Mouse (Mus musculus) small intestine, adult 2 months (tissue): ENCODE measurements at regions not wholly inside any gene's neighbourhood (a gene's known extent, or its start where the extent isn't known, plus 50 kb on each side); places are given as distances from the start of the nearest gene placed in this dataset.
"Not testable (repeated sequence)": the region's sequence is repeated elsewhere in the genome, so short reads cannot be mapped to it uniquely, and the experiment has no call there.

Experiments used
- H3K27ac ChIP-seq: fragments of 200-500 bp; 2 replicates; pipeline ENCODE4 v1.5.1; 2012; ENCODE audit warnings: low read depth, low read length, control low read depth, inconsistent platforms; ENCODE audit not compliant: insufficient read depth
- H3K27me3 ChIP-seq: fragments of 200-500 bp; 2 replicates; pipeline ENCODE4 v1.6.1; 2012; ENCODE audit warnings: mild to moderate bottlenecking, moderate library complexity, low read length, inconsistent platforms; ENCODE audit not compliant: control insufficient read depth, insufficient read depth
- H3K36me3 ChIP-seq: fragments of 200-500 bp; 2 replicates; pipeline ENCODE4 v1.6.1; 2012; ENCODE audit warnings: mild to moderate bottlenecking, low read length, control low read depth, inconsistent platforms; ENCODE audit not compliant: control insufficient read depth, insufficient read depth
- H3K4me1 ChIP-seq: fragments of 200-500 bp; 2 replicates; pipeline ENCODE4 v1.6.1; 2012; ENCODE audit warnings: low read length, inconsistent platforms, mixed read lengths; ENCODE audit not compliant: control insufficient read depth, insufficient read depth, insufficient read length
- H3K4me3 ChIP-seq: fragments of 200-500 bp; 2 replicates; pipeline ENCODE4 v1.5.1; 2012; ENCODE audit warnings: low read depth, mild to moderate bottlenecking, control low read depth, inconsistent platforms, low read length, moderate library complexity
- CTCF ChIP-seq: fragments of 200-500 bp; IDR thresholded peaks from 2 replicates; pipeline ENCODE4 v1.5.1; 2012; ENCODE audit warnings: low read depth, mild to moderate bottlenecking, control low read depth, inconsistent platforms, low read length, moderate library complexity, mixed read lengths; ENCODE audit not compliant: insufficient replicate concordance, insufficient read length; ENCODE audit errors: extremely low read depth
- POLR2A ChIP-seq: fragments of 200-500 bp; IDR thresholded peaks from 2 replicates; pipeline ENCODE4 v1.6.1; 2012; ENCODE audit warnings: low read depth, mild to moderate bottlenecking, control low read depth, inconsistent platforms, low read length, moderate library complexity
- WGBS: fragments of 180-500 bp; shearing (Covaris S2); methylation state at CpG from one replicate; pipeline ENCODE4 v1.1.7; 2018; 5-methylcytosine and 5-hydroxymethylcytosine counted together

DNA sequence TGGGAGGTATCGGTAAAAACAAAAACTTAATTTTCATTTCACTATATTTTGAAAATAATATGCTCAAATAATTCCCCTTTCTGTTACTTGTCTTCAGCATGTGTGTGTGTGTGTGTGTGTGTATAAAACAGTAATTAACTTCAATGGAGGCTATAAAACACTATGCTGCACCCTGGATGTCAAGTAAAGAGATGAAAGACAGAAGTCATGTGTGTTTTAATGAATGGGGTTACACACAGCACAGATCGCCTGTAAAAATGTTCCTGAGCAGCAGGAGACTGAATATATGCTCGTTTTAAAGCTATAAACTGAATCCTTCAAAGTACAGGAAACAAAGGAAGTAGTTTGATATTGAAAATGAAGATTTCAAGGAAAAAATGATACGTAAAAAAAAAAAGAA is 680.9 kb upstream of the Negr1 start:
- Histone ChIP-seq H3K27me3 (no peaks in the 10 kb centered on the region), H3K36me3 (no peaks in the 10 kb centered on the region), H3K4me3 (no peak overlapping the region), H3K4me1 (no peaks in the 10 kb centered on the region), H3K27ac (no peak overlapping the region)
- 63% methylated on average over 4 of the region's 4 CpGs for WGBS
- no peak for TF ChIP-seq POLR2A
- TF ChIP-seq CTCF, result no peak

DNA sequence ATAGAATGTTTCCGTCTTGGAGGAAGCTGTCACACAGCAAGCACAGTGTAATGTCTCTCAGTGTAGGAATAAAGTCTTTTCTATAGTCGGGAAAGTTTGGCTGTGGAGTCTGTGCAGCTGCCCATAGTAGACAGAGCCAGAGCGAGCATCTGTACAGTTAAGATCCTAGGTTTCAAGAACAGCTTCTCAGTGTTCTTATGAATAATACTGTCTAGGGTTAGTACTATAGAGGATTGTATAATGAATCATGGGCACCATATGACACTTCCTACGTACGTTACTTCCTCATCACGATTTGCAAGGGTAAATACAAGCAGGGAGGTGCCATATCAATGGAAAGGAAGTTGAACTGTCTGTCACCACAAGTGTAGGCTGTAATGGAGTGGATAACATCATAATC is 645.6 kb upstream of the Negr1 start:
- Histone ChIP-seq H3K27ac (no peak overlapping the region), H3K4me3 (no peak overlapping the region), H3K36me3 (no peaks in the 10 kb centered on the region), H3K27me3 (no peaks in the 10 kb centered on the region), H3K4me1 (no peaks in the 10 kb centered on the region)
- 66% methylated on average over 6 of the region's 6 CpGs for WGBS
- TF ChIP-seq CTCF (no peak), POLR2A (no peak)

DNA sequence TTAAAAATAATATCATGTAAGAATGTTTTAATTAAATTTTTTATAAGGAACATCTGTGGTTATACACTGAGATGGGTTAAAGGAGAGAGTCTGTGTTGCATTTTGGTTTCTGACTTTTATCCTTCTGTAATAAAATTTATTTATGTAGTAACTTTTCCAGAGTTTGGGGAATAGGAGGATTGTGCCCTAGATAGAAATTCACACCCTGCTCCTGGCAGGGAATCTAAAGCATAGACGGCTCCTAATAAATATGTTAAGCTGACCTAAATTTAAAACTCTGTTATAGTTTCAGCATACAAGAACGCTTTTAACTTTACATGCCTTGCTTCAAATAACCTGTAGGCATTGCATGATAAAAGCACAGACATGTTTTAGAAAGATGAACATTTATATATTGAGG is 618.7 kb upstream of the Negr1 start:
- TF ChIP-seq CTCF, result no peak
- no peak for TF ChIP-seq POLR2A
- H3K27me3 ChIP-seq, result no peaks in the 10 kb centered on the region
- WGBS, result 84% methylated on average over 2 of the region's 2 CpGs
- no peak overlapping the region for H3K4me3 ChIP-seq
- no peaks in the 10 kb centered on the region for H3K4me1 ChIP-seq
- H3K36me3 ChIP-seq, result no peaks in the 10 kb centered on the region
- no peak overlapping the region for H3K27ac ChIP-seq

DNA sequence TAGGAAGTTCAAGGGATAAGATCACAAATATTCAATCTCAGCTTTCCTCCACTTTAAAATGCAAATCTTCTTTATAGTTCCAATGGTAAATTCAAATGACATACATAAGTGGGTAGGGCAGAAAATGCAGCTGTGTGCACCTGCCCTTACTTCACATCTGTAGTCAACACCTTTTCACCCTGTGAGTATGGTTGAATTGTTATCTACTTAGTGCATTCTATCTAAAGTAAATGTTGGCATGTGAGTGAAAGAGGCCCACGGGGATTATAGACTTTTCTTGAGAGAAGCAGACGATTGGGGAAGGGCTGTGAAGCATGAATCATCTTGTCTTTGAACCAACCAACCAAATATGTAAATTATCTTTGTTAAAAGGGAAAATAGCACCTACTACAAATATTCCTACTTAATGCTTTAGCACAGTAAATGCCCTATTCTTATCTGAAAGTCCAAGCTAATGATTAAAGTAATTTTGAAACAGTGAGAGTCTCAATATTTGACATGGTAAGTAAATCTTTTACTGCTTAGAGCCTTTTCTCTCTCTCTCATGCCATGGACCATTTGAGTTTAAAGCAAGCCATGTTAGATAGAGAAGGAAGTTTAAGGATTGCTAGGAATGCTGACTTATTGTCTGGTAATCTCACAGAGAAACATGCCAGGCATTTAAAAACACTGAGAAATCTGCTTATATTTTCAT is 617.4 kb upstream of the Negr1 start:
- no peaks in the 10 kb centered on the region for H3K27me3 ChIP-seq
- no peak overlapping the region for H3K4me3 ChIP-seq
- TF ChIP-seq CTCF, result no peak
- no peak for TF ChIP-seq POLR2A
- no peak overlapping the region for H3K27ac ChIP-seq
- no peaks in the 10 kb centered on the region for H3K36me3 ChIP-seq
- WGBS, result 13% methylated on average over 2 of the region's 2 CpGs
- H3K4me1 ChIP-seq, result no peaks in the 10 kb centered on the region

DNA sequence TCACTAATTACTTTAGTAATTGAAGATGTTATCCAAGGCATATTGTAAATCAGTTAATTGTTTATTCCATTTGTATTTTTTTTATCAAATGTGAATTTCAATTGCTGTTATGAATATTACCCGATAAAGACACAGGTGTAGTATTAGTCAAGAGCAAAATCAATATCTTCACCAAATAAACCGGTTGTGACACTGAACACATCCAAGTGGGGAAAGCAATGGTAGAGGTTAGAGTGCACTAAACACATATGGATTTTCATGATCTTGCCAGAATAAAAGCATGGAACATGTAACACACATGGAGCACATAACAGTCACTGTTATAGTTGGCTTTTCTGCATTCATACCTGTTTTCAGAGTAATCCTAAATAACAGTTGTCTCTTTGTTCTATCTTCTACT is 616.4 kb upstream of the Negr1 start:
- Histone ChIP-seq H3K36me3 (no peaks in the 10 kb centered on the region), H3K27me3 (no peaks in the 10 kb centered on the region), H3K27ac (no peak overlapping the region), H3K4me1 (no peaks in the 10 kb centered on the region), H3K4me3 (no peak overlapping the region)
- no peak for TF ChIP-seq CTCF
- TF ChIP-seq POLR2A, result no peak
- 70% methylated on average over 2 of the region's 2 CpGs for WGBS

DNA sequence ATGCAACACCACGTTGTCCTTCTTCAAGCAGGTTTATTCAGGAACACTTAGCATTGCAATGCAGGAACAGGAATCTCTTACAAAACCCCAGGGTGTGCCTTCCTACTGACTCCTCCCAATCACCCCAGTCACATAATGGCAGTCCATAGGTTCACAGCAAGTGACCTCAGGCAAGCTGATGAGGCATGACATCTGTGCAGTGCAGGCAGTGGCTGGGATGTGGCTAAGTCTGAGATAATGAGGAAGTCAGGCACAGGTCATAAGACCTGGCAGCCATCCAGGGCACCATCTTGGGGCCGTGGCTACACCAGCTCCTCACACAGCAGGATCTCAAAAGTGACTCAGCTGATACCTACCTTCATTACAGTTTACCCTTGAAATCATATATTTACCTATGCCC is 599.1 kb upstream of the Negr1 start:
- not testable (repeated sequence) for H3K4me3 ChIP-seq, H3K27ac ChIP-seq, H3K36me3 ChIP-seq, H3K4me1 ChIP-seq, H3K27me3 ChIP-seq
- 17% methylated on average over 2 of the region's 2 CpGs for WGBS

DNA sequence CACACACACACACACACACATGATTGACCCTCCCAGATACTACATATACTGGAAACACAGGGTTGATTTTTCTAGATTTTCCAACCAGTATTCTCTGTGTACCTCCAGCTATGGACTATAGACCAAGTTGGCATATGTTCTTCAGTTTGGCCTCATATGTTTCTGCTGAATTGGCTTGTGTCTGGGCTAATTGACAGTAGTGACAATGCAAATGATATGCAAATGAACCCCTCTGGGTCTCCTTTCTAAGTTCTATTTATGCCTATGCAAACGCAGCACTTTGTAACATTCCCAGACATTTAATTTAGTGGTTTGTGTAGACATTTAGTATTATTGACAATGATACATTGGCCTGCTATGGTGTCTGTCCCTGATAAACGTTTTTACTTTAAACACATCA is 582.0 kb upstream of the Negr1 start:
- H3K4me1 ChIP-seq, result no peaks in the 10 kb centered on the region
- H3K36me3 ChIP-seq, result no peaks in the 10 kb centered on the region
- 52% methylated on average over 2 of the region's 2 CpGs for WGBS
- TF ChIP-seq POLR2A, result no peak
- TF ChIP-seq CTCF, result no peak
- H3K27ac ChIP-seq, result no peak overlapping the region
- H3K4me3 ChIP-seq, result no peak overlapping the region
- H3K27me3 ChIP-seq, result no peaks in the 10 kb centered on the region

DNA sequence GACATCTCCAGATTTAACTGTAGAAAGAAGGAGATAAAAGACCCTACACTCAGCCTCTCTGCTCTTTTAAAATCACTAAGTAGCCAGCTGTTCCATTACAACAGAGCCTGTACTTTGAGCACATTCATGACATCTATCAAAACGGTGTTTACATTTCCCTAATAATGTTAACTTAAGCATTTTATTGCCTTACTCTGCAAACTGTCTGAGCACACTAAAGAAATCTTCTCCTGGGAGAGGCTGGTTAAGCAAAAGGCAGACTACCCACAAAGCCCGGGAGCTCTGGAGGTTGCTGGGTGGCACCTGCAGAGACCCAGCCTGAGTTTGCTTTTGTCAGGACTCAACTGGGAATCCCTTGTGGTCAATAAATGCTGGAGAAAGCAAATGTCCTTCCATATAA is 567.5 kb upstream of the Negr1 start:
- H3K4me1 ChIP-seq, result no peaks in the 10 kb centered on the region
- 16% methylated on average over 2 of the region's 2 CpGs for WGBS
- no peaks in the 10 kb centered on the region for H3K27me3 ChIP-seq
- H3K27ac ChIP-seq, result no peak overlapping the region
- no peak for TF ChIP-seq POLR2A
- TF ChIP-seq CTCF, result no peak
- H3K4me3 ChIP-seq, result no peak overlapping the region
- no peaks in the 10 kb centered on the region for H3K36me3 ChIP-seq
